Mouse (Mus musculus): ENCODE results near the gene Akap13. TPM values are rescaled to one million over a fixed set of nuclear protein-coding genes. Genes with fewer than 3 reads are reported as not detected.
"Not testable (repeated sequence)": the region's sequence is repeated elsewhere in the genome, so short reads cannot be mapped to it uniquely, and the experiment has no call there.

Gene Akap13
- polyA plus RNA-seq, 1 experiment from 2014 or later: 41.0 TPM

DNA sequence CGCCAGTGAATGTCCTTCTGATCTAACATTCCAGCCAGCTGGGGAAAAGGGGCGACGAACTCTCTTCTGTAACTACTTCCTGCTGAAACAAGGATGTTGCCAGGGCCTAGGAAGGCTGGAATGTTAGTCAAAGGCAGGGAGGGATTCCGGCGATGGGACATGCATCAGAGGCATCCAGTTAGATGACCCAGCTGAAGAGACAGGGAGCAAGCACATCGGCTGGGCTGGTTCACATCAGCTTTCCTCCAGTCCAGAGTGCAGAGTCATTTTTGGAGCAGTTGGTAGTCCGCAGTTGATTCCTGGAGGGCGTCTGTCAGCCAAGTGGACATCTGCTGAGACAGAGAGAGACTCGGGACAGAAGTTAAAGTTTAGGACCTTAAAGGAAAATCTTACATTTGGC, 314.6 kb downstream of the Akap13 start:
- no peaks in the 10 kb centered on the region for H3K9me3 ChIP-seq (replicated peaks; ENCODE audit: control insufficient read depth, low read length)
- H3K4me2 ChIP-seq (ENCODE audit: low read depth, low read length): no peak overlapping the region
- ATAC-seq (ENCODE audit: low read depth): no peak
- H3K36me3 ChIP-seq (ENCODE audit: control insufficient read depth, insufficient read depth): peaks cover 11% of the 10 kb centered on the region
- H3K4me3 ChIP-seq (ENCODE audit: low read depth, low read length): no peak overlapping the region
- WGBS (ENCODE audit: insufficient replicate concordance): 85% methylated on average over 9 of the region's 9 CpGs
- H3K27me3 ChIP-seq (ENCODE audit: control insufficient read depth, insufficient read depth, low read depth, low read length): no peaks in the 10 kb centered on the region
- no peaks in the 10 kb centered on the region for H3K4me1 ChIP-seq (ENCODE audit: control insufficient read depth, low read depth, low read length)
- no peak overlapping the region for H3K9ac ChIP-seq (ENCODE audit: low read depth, low read length)
- H3K27ac ChIP-seq (ENCODE audit: low read length): no peak overlapping the region

DNA sequence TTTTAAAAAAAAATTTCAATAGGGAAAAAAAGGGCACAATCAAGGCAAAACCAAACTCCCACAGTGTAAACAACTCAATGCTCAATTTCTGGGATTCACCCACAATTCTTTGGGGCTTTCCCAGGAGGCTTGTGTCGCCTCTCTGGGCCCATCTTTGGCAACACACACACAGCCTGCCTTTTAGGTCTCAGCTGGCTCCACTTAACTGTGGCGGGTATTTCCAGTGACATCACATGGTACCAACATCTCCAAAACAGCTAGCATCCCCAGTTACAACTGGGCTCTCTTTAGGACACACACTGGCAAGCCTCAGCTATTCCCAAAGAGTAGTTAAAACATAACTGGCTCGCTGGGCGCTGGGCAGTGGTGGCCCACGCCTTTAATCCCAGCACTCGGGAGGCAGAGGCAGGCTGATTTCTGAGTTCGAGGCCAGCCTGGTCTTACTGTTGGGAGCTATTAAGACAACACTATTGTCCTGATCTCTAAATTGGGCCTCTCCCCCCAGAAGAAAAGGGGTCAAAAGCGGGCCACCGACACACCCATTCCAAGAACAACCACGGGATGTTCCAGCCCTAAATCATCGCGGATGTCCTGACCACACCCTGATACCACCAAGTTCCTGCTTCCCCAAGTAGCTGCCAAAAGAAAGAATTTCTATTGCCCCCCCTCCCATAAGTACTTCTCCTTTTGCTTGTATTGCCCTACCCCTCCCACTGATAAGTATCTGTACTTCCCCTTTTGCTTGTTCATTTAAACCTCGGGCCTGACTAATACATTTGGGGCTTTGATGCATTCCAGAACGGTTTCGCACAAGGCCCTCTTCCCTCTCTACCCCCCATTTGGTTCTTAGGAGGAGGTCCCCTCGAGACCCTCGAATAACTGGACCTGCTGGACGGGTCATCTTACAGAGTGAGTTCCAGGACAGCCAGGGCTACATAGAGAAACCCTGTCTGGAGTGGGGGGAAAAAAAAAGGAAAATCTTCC, 319.1 kb downstream of the Akap13 start:
- not testable (repeated sequence) for H3K4me2 ChIP-seq (ENCODE audit: low read depth, low read length); H3K27me3 ChIP-seq (ENCODE audit: control insufficient read depth, insufficient read depth, low read depth, low read length); H3K9ac ChIP-seq (ENCODE audit: low read depth, low read length); ATAC-seq (ENCODE audit: low read depth); H3K27ac ChIP-seq (ENCODE audit: low read length); H3K9me3 ChIP-seq (replicated peaks; ENCODE audit: control insufficient read depth, low read length); H3K4me3 ChIP-seq (ENCODE audit: low read depth, low read length); H3K4me1 ChIP-seq (ENCODE audit: control insufficient read depth, low read depth, low read length)
- WGBS (ENCODE audit: insufficient replicate concordance): 70% methylated on average over 18 of the region's 18 CpGs
- H3K36me3 ChIP-seq (ENCODE audit: control insufficient read depth, insufficient read depth): peaks cover 40% of the 10 kb centered on the region

DNA sequence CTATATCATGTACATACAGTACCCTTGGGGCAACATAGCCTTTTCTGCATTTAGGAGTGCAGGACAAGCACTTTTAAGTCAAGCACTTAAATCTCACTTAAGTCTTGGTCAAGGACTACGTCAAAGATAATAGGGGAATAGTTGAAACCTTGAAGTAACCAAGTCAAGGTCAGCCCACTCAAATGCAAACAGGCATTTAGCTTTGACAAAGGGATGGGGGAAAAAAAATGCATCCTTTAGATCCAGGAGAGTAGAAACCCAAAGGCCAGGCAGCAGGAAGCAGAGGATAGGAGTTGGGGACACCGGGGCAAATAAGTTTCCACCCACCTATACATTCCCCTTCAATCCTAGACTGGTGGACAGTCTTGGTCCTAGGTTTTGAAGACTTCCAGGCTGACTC, 322.7 kb downstream of the Akap13 start:
- no peak overlapping the region for H3K27ac ChIP-seq (ENCODE audit: low read length)
- peaks cover 12% of the 10 kb centered on the region for H3K4me1 ChIP-seq (ENCODE audit: control insufficient read depth, low read depth, low read length)
- H3K4me3 ChIP-seq (ENCODE audit: low read depth, low read length): no peak overlapping the region
- peaks cover 33% of the 10 kb centered on the region for H3K36me3 ChIP-seq (ENCODE audit: control insufficient read depth, insufficient read depth)
- H3K9ac ChIP-seq (ENCODE audit: low read depth, low read length): no peak overlapping the region
- 81% methylated on average over 2 of the region's 2 CpGs for WGBS (ENCODE audit: insufficient replicate concordance)
- H3K27me3 ChIP-seq (ENCODE audit: control insufficient read depth, insufficient read depth, low read depth, low read length): no peaks in the 10 kb centered on the region
- no peak for ATAC-seq (ENCODE audit: low read depth)
- no peaks in the 10 kb centered on the region for H3K9me3 ChIP-seq (replicated peaks; ENCODE audit: control insufficient read depth, low read length)
- H3K4me2 ChIP-seq (ENCODE audit: low read depth, low read length): no peak overlapping the region

DNA sequence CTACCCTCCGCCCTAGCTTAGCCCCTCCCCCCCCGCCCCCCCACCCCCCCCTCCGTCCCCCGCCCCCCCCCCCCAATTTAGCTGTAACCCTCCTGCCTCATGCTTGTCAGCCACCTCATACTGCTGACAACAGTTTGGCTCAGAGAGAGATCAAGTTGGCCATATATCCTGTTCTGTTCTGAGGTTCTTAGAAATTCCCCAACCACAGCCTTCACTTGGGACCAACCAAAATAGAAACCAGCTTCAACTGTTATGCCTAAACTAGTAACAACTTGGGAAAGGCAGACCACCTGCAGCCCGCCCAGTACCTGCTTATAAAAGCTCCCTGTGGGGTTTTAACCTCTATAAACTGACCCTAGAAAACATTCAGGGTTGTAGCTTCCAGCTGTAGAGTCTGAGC, 325.5 kb downstream of the Akap13 start:
- H3K4me3 ChIP-seq (ENCODE audit: low read depth, low read length): peak overlapping the region; percentile 79
- 16% methylated on average over 2 of the region's 5 CpGs for whole genome bisulfite sequencing (ENCODE audit: insufficient replicate concordance)
- ATAC-seq (ENCODE audit: low read depth): no peak

DNA sequence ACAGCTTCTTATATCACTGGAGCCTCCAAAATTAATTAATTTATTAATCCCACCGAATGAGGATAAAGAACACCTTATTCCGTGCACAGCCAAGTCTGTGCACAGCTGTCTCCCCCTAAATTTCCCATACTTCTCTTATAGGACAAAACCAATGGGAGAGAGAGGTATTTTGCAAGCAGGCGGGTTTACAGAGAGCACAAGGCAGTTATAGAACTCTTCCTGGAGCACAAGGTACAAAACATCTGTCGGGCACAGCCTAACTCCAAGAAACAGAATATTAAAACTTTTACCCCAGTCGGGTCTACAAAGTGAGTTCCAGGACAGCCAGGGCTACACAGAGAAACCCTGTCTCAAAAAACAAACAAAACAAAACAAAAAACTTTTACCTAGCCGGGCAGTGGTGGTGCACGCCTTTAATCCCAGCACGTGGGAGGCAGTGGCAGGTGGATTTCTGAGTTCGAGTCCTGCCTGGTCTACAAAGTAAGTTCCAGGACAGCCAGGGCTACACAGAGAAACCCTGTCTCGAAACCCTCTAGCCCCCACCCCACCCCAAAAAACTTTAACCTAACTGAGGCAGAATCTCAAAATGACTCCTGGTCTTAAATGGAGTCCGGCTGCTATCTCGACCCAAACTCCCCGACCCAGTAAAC, 326.1 kb downstream of the Akap13 start:
- no peaks in the 10 kb centered on the region for H3K27me3 ChIP-seq (ENCODE audit: control insufficient read depth, insufficient read depth, low read depth, low read length)
- ATAC-seq (ENCODE audit: low read depth): 0 out of 2 replicates have a peak, but pooled peaks have one; percentile 9
- peak overlapping the region; percentile 81 for H3K4me2 ChIP-seq (ENCODE audit: low read depth, low read length)
- peaks cover 12% of the 10 kb centered on the region for H3K4me1 ChIP-seq (ENCODE audit: control insufficient read depth, low read depth, low read length)
- WGBS (ENCODE audit: insufficient replicate concordance): 2% methylated on average over 13 of the region's 13 CpGs
- peak overlapping the region; percentile 79 for H3K4me3 ChIP-seq (ENCODE audit: low read depth, low read length)
- H3K9me3 ChIP-seq (replicated peaks; ENCODE audit: control insufficient read depth, low read length): no peaks in the 10 kb centered on the region
- H3K36me3 ChIP-seq (ENCODE audit: control insufficient read depth, insufficient read depth): peaks cover 25% of the 10 kb centered on the region
- H3K9ac ChIP-seq (ENCODE audit: low read depth, low read length): peak overlapping the region; percentile 82
- H3K27ac ChIP-seq (ENCODE audit: low read length): peak overlapping the region; percentile 57; the same call in 1 of the 2 replicates

More for the DNA sequence above, 325.5 kb downstream of the Akap13 start:
- H3K9me3 ChIP-seq (replicated peaks; ENCODE audit: control insufficient read depth, low read length): no peaks in the 10 kb centered on the region
- peak overlapping the region; percentile 82; the same call in 1 of the 2 replicates for H3K9ac ChIP-seq (ENCODE audit: low read depth, low read length)
- peaks cover 27% of the 10 kb centered on the region for H3K36me3 ChIP-seq (ENCODE audit: control insufficient read depth, insufficient read depth)
- 0 out of 2 replicates have a peak overlapping the region, but pooled peaks have one; percentile 39 for H3K27ac ChIP-seq (ENCODE audit: low read length)
- H3K4me1 ChIP-seq (ENCODE audit: control insufficient read depth, low read depth, low read length): peaks cover 12% of the 10 kb centered on the region
- H3K27me3 ChIP-seq (ENCODE audit: control insufficient read depth, insufficient read depth, low read depth, low read length): no peaks in the 10 kb centered on the region
- peak overlapping the region; percentile 81 for H3K4me2 ChIP-seq (ENCODE audit: low read depth, low read length)

DNA sequence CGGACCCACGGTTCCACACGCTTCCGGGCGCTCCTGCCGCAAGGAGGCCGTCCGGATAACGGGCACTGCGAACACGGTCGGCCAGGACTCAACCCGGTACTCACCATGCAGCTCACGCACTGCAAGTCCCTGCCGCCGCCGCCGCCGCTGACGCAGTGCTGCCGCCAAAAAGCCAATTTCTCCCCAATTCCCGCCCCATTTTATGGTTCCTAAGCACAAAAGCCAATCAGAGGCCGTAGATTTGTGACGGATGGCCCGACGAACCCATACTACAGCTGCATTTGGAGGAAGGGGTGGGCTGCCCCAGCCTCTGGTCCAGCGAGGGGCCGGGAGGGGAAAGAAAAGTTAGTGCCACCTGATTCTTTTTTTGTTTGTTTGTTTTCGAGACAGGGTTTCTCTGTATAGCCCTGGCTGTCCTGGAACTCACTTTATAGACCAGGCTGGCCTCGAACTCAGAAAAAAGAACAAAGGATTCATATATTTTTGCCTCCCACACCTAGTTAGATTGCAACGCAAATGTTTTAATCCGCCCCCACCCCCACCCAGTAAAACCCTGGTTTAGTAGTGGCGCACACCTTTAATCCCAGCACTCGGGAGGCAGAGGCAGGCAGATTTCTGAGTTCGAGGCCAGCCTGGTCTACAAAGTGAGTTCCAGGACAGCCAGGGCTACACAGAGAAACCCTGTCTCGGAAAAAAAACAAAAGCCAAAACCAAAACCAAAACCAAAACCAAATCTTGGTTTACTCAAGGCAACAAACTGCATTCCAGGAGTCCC, 326.8 kb downstream of the Akap13 start:
- Histone ChIP-seq H3K27me3 (ENCODE audit: control insufficient read depth, insufficient read depth, low read depth, low read length) (no peaks in the 10 kb centered on the region), H3K4me2 (ENCODE audit: low read depth, low read length) (peak overlapping the region; percentile 81), H3K9ac (ENCODE audit: low read depth, low read length) (peak overlapping the region; percentile 82), H3K9me3 (replicated peaks; ENCODE audit: control insufficient read depth, low read length) (no peaks in the 10 kb centered on the region), H3K36me3 (ENCODE audit: control insufficient read depth, insufficient read depth) (peaks cover 19% of the 10 kb centered on the region), H3K4me3 (ENCODE audit: low read depth, low read length) (peak overlapping the region; percentile 79), H3K4me1 (ENCODE audit: control insufficient read depth, low read depth, low read length) (peaks cover 14% of the 10 kb centered on the region), H3K27ac (ENCODE audit: low read length) (peak overlapping the region; percentile 57; the same call in 1 of the 2 replicates)
- ATAC-seq (ENCODE audit: low read depth): peak; percentile 98
- WGBS (ENCODE audit: insufficient replicate concordance): 4% methylated on average over 36 of the region's 36 CpGs

DNA sequence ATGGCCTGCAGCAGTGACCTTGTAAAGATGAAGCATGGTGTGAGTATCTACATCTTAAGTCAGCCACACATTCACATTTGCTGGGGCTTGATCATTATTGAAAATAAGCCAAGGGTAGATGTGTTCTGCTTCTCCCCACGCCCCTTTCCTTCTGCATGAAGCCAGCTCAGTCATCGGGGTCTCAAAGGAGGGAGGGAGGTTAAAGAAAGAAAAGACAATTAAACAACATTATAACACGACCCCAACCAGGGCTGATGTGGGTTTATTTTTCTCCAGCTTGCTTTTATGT, 327.3 kb downstream of the Akap13 start:
- peaks cover 19% of the 10 kb centered on the region for H3K4me1 ChIP-seq (ENCODE audit: control insufficient read depth, low read depth, low read length)
- H3K36me3 ChIP-seq (ENCODE audit: control insufficient read depth, insufficient read depth): peaks cover 14% of the 10 kb centered on the region
- 42% methylated on average over 3 of the region's 3 CpGs for WGBS (ENCODE audit: insufficient replicate concordance)
- H3K9ac ChIP-seq (ENCODE audit: low read depth, low read length): peak overlapping the region; percentile 82
- H3K27ac ChIP-seq (ENCODE audit: low read length): no peak overlapping the region
- peak overlapping the region; percentile 79 for H3K4me3 ChIP-seq (ENCODE audit: low read depth, low read length)
- ATAC-seq (ENCODE audit: low read depth): no peak
- H3K4me2 ChIP-seq (ENCODE audit: low read depth, low read length): peak overlapping the region; percentile 81
- H3K9me3 ChIP-seq (replicated peaks; ENCODE audit: control insufficient read depth, low read length): no peaks in the 10 kb centered on the region
- no peaks in the 10 kb centered on the region for H3K27me3 ChIP-seq (ENCODE audit: control insufficient read depth, insufficient read depth, low read depth, low read length)

DNA sequence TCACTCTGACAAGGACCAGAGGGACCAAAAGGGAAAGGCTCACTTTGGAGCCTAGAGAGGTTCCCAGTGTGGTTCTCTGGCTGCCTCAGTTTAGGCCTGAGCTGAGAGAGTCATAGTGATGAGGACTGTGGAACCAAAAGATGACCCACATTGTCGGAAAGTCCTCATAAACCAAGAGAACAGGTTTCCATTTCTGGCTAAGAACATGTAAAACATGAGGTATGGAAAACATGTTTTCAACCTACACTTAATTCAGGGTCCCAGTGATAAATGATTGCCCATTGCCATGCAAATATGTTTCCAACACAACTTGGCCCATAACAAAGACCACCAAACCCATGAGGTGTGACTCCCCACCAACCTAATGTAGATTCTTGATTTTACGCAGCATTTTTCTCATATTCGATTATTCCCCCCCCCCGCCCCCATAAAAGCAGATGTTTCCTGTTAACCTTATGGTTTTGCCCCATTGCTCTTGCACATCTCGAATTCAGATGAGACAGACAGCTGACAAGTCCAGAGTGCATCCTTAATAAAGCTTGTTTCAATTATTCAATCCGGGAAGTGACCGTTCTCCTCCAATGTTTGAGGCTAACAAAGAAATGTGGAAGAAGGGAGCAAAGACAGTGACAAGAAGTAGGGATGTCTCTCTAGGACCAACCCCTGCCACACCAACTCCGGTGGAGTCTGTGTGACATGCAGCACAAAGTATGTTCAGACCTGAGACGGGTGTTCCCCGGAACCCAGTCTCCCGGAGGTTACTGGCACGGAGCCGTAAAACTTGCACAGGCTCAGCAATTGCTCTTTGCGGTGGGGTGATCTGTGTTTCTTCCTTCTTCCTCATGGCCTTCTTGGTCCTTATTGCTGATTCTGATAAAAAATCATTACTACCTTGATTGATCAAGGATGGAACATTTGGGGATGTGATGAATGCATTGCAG, 330.3 kb downstream of the Akap13 start:
- whole genome bisulfite sequencing (ENCODE audit: insufficient replicate concordance): 74% methylated on average over 14 of the region's 14 CpGs
- no peak for ATAC-seq (ENCODE audit: low read depth)
- H3K4me1 ChIP-seq (ENCODE audit: control insufficient read depth, low read depth, low read length): peaks cover 21% of the 10 kb centered on the region
- no peak overlapping the region for H3K27ac ChIP-seq (ENCODE audit: low read length)
- H3K27me3 ChIP-seq (ENCODE audit: control insufficient read depth, insufficient read depth, low read depth, low read length): no peaks in the 10 kb centered on the region
- H3K4me2 ChIP-seq (ENCODE audit: low read depth, low read length): no peak overlapping the region
- no peaks in the 10 kb centered on the region for H3K9me3 ChIP-seq (replicated peaks; ENCODE audit: control insufficient read depth, low read length)
- H3K4me3 ChIP-seq (ENCODE audit: low read depth, low read length): no peak overlapping the region
- no peak overlapping the region for H3K9ac ChIP-seq (ENCODE audit: low read depth, low read length)
- no peaks in the 10 kb centered on the region for H3K36me3 ChIP-seq (ENCODE audit: control insufficient read depth, insufficient read depth)
